10 mouse cellular contexts compared by ENCODE assay signal in genomic region chr16:49970297-49970804, GRCm38 (mm10).
DNase-seq lines count a peak whose midpoint lies in the region; ATAC-seq and TF ChIP-seq lines count a peak whose summit lies in the region.
"Had no signal": no experiment of that assay in that cellular context is flagged by ENCODE, and none has a peak within 500 bp of the region (broad histone marks: within the 10 kb centered on the region; RNA-seq: fewer than 3 reads in every experiment).

No protein-coding gene starts in this region.

- H3K4me3 ChIP-seq in lung, embryonic 14.5 days (ENCODE audit: low read depth, low read length), result no peak overlapping the region
- no peak overlapping the region for H3K4me3 ChIP-seq in lung, adult 2 months (replicated peaks; ENCODE audit: extremely low read depth, low read depth, low read length)
- no peak overlapping the region for H3K4me3 ChIP-seq in small intestine, adult 2 months (ENCODE audit: low read depth, low read length)
- H3K4me3 ChIP-seq in hindbrain, embryonic 10.5 days, result no peak overlapping the region
- H3K4me3 ChIP-seq: erythroblast, embryonic 14.5 days; limb, embryonic 15.5 days; neural tube, embryonic 13.5 days had no signal

- H3K27me3 ChIP-seq in lung, embryonic 14.5 days (ENCODE audit: insufficient read depth, low read length), result no peaks in the 10 kb centered on the region
- H3K27me3 ChIP-seq in Patski, result no peaks in the 10 kb centered on the region
- no peaks in the 10 kb centered on the region for H3K27me3 ChIP-seq in small intestine, adult 2 months (ENCODE audit: control insufficient read depth, insufficient read depth, low read length)
- no peaks in the 10 kb centered on the region for H3K27me3 ChIP-seq in hindbrain, embryonic 10.5 days (ENCODE audit: insufficient read depth, poor library complexity, severe bottlenecking)
- H3K27me3 ChIP-seq: limb, embryonic 15.5 days; neural tube, embryonic 13.5 days had no signal

- no peak overlapping the region for H3K4me2 ChIP-seq in lung, embryonic 14.5 days
- H3K4me2 ChIP-seq: limb, embryonic 15.5 days; neural tube, embryonic 13.5 days had no signal

- POLR2A ChIA-PET in Patski (lab: Charles Lee), result no interaction called here

- no peaks in the 10 kb centered on the region for H3K36me3 ChIP-seq in lung, embryonic 14.5 days (ENCODE audit: insufficient read depth)
- H3K36me3 ChIP-seq in small intestine, adult 2 months (ENCODE audit: control insufficient read depth, insufficient read depth, low read length), result no peaks in the 10 kb centered on the region
- H3K36me3 ChIP-seq in hindbrain, embryonic 10.5 days, result no peaks in the 10 kb centered on the region
- H3K36me3 ChIP-seq: limb, embryonic 15.5 days; neural tube, embryonic 13.5 days had no signal

- no peak for TF ChIP-seq POLR2A in lung, adult 2 months (IDR thresholded peaks at IDR 0.05; ENCODE audit: borderline replicate concordance, extremely low read depth, low read depth, low read length)
- TF ChIP-seq POLR2A in small intestine, adult 2 months (IDR thresholded peaks at IDR 0.05; ENCODE audit: low read depth, low read length), result no peak

- peaks cover 18% of the 10 kb centered on the region for H3K4me1 ChIP-seq in lung, embryonic 14.5 days (ENCODE audit: insufficient read depth)
- peaks cover 6% of the 10 kb centered on the region for H3K4me1 ChIP-seq in lung, adult 2 months (ENCODE audit: control insufficient read depth, insufficient read depth, low read length)
- H3K4me1 ChIP-seq in small intestine, adult 2 months (ENCODE audit: control insufficient read depth, insufficient read depth, insufficient read length, low read length), result peaks cover 19% of the 10 kb centered on the region; the same call in 1 of the 2 replicates
- H3K4me1 ChIP-seq in hindbrain, embryonic 10.5 days (replicated peaks), result peaks cover 9% of the 10 kb centered on the region

- intact Hi-C loops in heart, postnatal 14 days (cut with DNase I), result no loop called here

- H3K9ac ChIP-seq in lung, embryonic 14.5 days, result no peak overlapping the region
- H3K9ac ChIP-seq: limb, embryonic 15.5 days; neural tube, embryonic 13.5 days had no signal

- DNase-seq in lung, embryonic 14.5 days, result peak; percentile 38
- no peak for DNase-seq in lung, adult 2 months
- DNase-seq in Patski (ENCODE audit: low read depth, low spot score), result peak; percentile 81
- peak; percentile 19 to 42 for DNase-seq in heart, postnatal 14 days
- DNase-seq in ovary, postnatal 14 days (ENCODE audit: low spot score), result no peak
- DNase-seq in hindbrain, embryonic 10.5 days (ENCODE audit: low spot score), result no peak

- CTCF ChIA-PET in Patski (lab: Charles Lee), result interaction anchor here (0.7 to 1.4 kb wide), 3 partner anchors 16 to 46 kb away, joined by 3 to 4 read pairs (median 4); no protein-coding TSS in a partner anchor

- no peaks in the 10 kb centered on the region for H3K9me3 ChIP-seq in lung, embryonic 14.5 days (ENCODE audit: low read depth, low read length)
- H3K9me3 ChIP-seq in hindbrain, embryonic 10.5 days, result no peaks in the 10 kb centered on the region
- H3K9me3 ChIP-seq: limb, embryonic 15.5 days; neural tube, embryonic 13.5 days had no signal

- TF ChIP-seq CTCF in lung, embryonic 14.5 days (IDR thresholded peaks at IDR 0.05; ENCODE audit: low read depth), result no peak
- TF ChIP-seq CTCF in lung, adult 2 months (IDR thresholded peaks at IDR 0.05; ENCODE audit: insufficient read depth, low read length), result no peak
- TF ChIP-seq CTCF in Patski (IDR thresholded peaks at IDR 0.05), result no peak
- no peak for TF ChIP-seq CTCF in small intestine, adult 2 months (IDR thresholded peaks at IDR 0.05; ENCODE audit: extremely low read depth, insufficient read length, insufficient replicate concordance, low read depth, low read length)

- no peak overlapping the region for H3K27ac ChIP-seq in lung, embryonic 14.5 days (ENCODE audit: low read depth)
- peak overlapping the region; percentile 66 for H3K27ac ChIP-seq in small intestine, adult 2 months (ENCODE audit: insufficient read depth, low read depth, low read length)
- H3K27ac ChIP-seq in hindbrain, embryonic 10.5 days, result no peak overlapping the region
- H3K27ac ChIP-seq: limb, embryonic 15.5 days; neural tube, embryonic 13.5 days had no signal

- no peak for ATAC-seq in lung, embryonic 14.5 days (ENCODE audit: insufficient read depth)
- peak; percentile 92 for ATAC-seq in Patski

- WGBS in lung, embryonic 14.5 days, result 56% methylated on average over 2 of the region's 2 CpGs
- 43% methylated on average over 2 of the region's 2 CpGs for WGBS in lung, adult 2 months
- 50% methylated on average over 2 of the region's 2 CpGs for WGBS in small intestine, adult 2 months
- 84% methylated on average over 2 of the region's 2 CpGs for WGBS in hindbrain, embryonic 10.5 days

- in situ Hi-C loops in Patski (cut with MboI; ENCODE audit: low pct_unique_long_range_greater_than_20kb), result no loop called here

Comparison
In these comparisons a context has a peak if more than half of its experiments do, and no peak if none do; other contexts are left out.
1. DNase-seq: peak in lung, embryonic 14.5 days (single experiment), Patski (single experiment) and heart, postnatal 14 days (2 of 2); none in lung, adult 2 months (single experiment), ovary, postnatal 14 days (single experiment) and hindbrain, embryonic 10.5 days (single experiment).